Mouse (Mus musculus): ENCODE measurements around the gene Nos1ap. TPM values are rescaled to one million over a fixed set of nuclear protein-coding genes. Genes with fewer than 3 reads are reported as not detected.

Nos1ap gene
- total RNA-seq, 1 experiment from 2014 or later = 3.3 TPM

GRCm38 (mm10) chr1:170402682-170403081 is 187.0 kb downstream of the Nos1ap start:
- no peak for ATAC-seq (ENCODE audit: extremely low read depth, insufficient number of reproducible peaks, low FRiP score, poor library complexity, severe bottlenecking)

- ATAC-seq (ENCODE audit: extremely low read depth, insufficient number of reproducible peaks, low FRiP score, poor library complexity, severe bottlenecking) = no peak
Observed at GRCm38 (mm10) chr1:170398866-170399265, 190.8 kb downstream of the Nos1ap start.

GRCm38 (mm10) chr1:170395101-170395500 is 194.6 kb downstream of the Nos1ap start:
- no peak for ATAC-seq (ENCODE audit: extremely low read depth, insufficient number of reproducible peaks, low FRiP score, poor library complexity, severe bottlenecking)

- ATAC-seq (ENCODE audit: extremely low read depth, insufficient number of reproducible peaks, low FRiP score, poor library complexity, severe bottlenecking) = no peak
Observed at GRCm38 (mm10) chr1:170394641-170395040, 195.0 kb downstream of the Nos1ap start.

- ATAC-seq (ENCODE audit: extremely low read depth, insufficient number of reproducible peaks, low FRiP score, poor library complexity, severe bottlenecking) = no peak
Observed at GRCm38 (mm10) chr1:170392771-170393728, 196.6 kb downstream of the Nos1ap start.

GRCm38 (mm10) chr1:170387180-170387912 is 202.3 kb downstream of the Nos1ap start:
- ATAC-seq (ENCODE audit: extremely low read depth, insufficient number of reproducible peaks, low FRiP score, poor library complexity, severe bottlenecking) = no peak

- ATAC-seq (ENCODE audit: extremely low read depth, insufficient number of reproducible peaks, low FRiP score, poor library complexity, severe bottlenecking) = no peak
Observed at GRCm38 (mm10) chr1:170385416-170385815, 204.2 kb downstream of the Nos1ap start.

GRCm38 (mm10) chr1:170383530-170383929 is 206.1 kb downstream of the Nos1ap start:
- no peak for ATAC-seq (ENCODE audit: extremely low read depth, insufficient number of reproducible peaks, low FRiP score, poor library complexity, severe bottlenecking)

- no peak for ATAC-seq (ENCODE audit: extremely low read depth, insufficient number of reproducible peaks, low FRiP score, poor library complexity, severe bottlenecking)
Observed at GRCm38 (mm10) chr1:170381457-170381856, 208.2 kb downstream of the Nos1ap start.

- no peak for ATAC-seq (ENCODE audit: extremely low read depth, insufficient number of reproducible peaks, low FRiP score, poor library complexity, severe bottlenecking)
Observed at GRCm38 (mm10) chr1:170380505-170380904, 209.2 kb downstream of the Nos1ap start.

- no peak for ATAC-seq (ENCODE audit: extremely low read depth, insufficient number of reproducible peaks, low FRiP score, poor library complexity, severe bottlenecking)
Observed at GRCm38 (mm10) chr1:170375721-170376120, 213.9 kb downstream of the Nos1ap start.

GRCm38 (mm10) chr1:170373750-170374149 is 215.9 kb downstream of the Nos1ap start:
- no peak for ATAC-seq (ENCODE audit: extremely low read depth, insufficient number of reproducible peaks, low FRiP score, poor library complexity, severe bottlenecking)

GRCm38 (mm10) chr1:170371191-170371792 is 218.4 kb downstream of the Nos1ap start:
- ATAC-seq (ENCODE audit: extremely low read depth, insufficient number of reproducible peaks, low FRiP score, poor library complexity, severe bottlenecking) = no peak

GRCm38 (mm10) chr1:170368864-170369263 is 220.8 kb downstream of the Nos1ap start:
- no peak for ATAC-seq (ENCODE audit: extremely low read depth, insufficient number of reproducible peaks, low FRiP score, poor library complexity, severe bottlenecking)

GRCm38 (mm10) chr1:170366981-170367700 is 222.5 kb downstream of the Nos1ap start:
- ATAC-seq (ENCODE audit: extremely low read depth, insufficient number of reproducible peaks, low FRiP score, poor library complexity, severe bottlenecking) = no peak

GRCm38 (mm10) chr1:170363746-170364145 is 225.9 kb downstream of the Nos1ap start:
- no peak for ATAC-seq (ENCODE audit: extremely low read depth, insufficient number of reproducible peaks, low FRiP score, poor library complexity, severe bottlenecking)

- no peak for ATAC-seq (ENCODE audit: extremely low read depth, insufficient number of reproducible peaks, low FRiP score, poor library complexity, severe bottlenecking)
Observed at GRCm38 (mm10) chr1:170360183-170360915, 229.3 kb downstream of the Nos1ap start.

GRCm38 (mm10) chr1:170353335-170353734 is 236.3 kb downstream of the Nos1ap start:
- no peak for ATAC-seq (ENCODE audit: extremely low read depth, insufficient number of reproducible peaks, low FRiP score, poor library complexity, severe bottlenecking)
